Mouse (Mus musculus): ENCODE measurements around the gene Prkaca.

DNA sequence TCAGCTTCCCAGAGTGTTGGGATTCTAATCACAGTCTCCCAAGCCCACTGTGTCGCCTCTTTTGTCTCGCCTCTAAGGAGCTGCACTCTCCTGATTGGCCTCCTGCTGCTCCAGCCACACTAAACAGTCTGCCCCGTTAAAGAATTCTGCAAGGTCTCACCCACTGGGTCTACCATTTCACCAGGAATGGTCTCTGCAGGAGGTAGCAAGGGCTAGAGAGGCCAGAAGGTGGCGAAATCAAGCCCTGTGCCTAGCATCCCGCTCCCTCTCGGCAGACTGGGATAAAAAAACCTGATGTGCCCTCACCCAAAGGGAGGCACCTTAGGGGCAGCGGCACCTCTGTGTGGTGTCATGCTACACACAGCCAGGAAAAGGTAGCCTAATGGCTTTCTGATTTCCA, 71.3 kb downstream of the Prkaca start:
- TF ChIP-seq POLR2A (IDR thresholded peaks at IDR 0.05; ENCODE audit: control insufficient read depth, low read depth, low read length), result no peak
- no peak for TF ChIP-seq CTCF (IDR thresholded peaks at IDR 0.05; ENCODE audit: control insufficient read depth, insufficient read depth, insufficient replicate concordance, low read depth, low read length)

Measured in testis, adult 2 months (tissue).